Mouse (Mus musculus) adrenal gland, adult 2 months (tissue): Measurements from ENCODE around the gene Mrpl55. TPM values are rescaled to one million over a fixed set of nuclear protein-coding genes. Genes with fewer than 3 reads are reported as not detected.
"Not testable (repeated sequence)": the region's sequence is repeated elsewhere in the genome, so short reads cannot be mapped to it uniquely, and the experiment has no call there.

Experiments
- DNase-seq: peaks from one replicate; pipeline ENCODE4 v3.0.0; 2021
- polyA plus RNA-seq: library from polyadenylated mRNA; depleted of rRNA; stranded (reverse); fragments of >200 nt; gene quantifications from 2 replicates; pipeline ENCODE4 v1.2.3, GENCODE M21; 2012
- total RNA-seq, 2 experiments: library from RNA; stranded (reverse); gene quantifications; 2 replicates each; pipeline ENCODE4 v1.2.3; 2021

Gene Mrpl55
- total and polyA plus RNA-seq, 3 experiments: 47.5 to 61.8 (median 56.4) TPM

DNA sequence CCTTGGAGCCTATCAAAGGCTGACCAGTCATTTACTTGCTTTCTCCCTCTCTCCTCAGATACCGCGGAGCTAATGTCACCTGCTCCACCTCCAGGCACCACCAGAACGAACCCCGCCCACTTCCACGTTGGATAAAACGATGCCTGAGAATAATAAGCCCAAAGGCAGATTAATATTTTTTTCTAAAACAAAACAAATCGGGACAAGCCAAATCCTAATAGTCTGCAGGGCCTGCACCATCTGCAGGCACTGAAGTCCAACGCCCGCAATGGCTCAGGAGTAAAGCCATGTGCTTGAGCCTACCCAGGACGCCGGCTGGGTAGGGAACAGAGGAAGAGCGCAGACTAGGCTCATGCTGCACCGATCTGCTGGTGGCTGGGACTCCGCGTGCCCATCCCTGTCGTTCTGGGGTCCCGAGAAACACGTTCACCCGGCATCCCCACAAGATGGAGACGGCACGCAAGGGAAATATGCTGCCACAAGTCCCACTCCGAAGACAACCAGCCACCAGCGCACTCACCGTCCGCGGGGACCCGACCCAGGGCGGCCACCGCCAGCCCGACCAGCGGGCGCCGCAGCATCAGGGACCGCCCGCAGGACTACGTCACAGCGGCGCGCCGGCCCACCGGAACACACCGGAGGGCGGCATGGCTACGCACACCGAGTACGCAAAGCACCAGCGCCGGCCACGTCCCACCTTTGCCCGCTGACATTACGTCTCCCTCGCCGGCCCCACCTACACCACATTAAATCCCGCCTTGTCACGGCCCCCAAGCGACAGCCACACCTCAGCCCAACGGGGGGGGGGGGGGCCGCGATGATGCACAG, 10.8 kb upstream of the Mrpl55 start:
- DNase-seq: peak; percentile 95

DNA sequence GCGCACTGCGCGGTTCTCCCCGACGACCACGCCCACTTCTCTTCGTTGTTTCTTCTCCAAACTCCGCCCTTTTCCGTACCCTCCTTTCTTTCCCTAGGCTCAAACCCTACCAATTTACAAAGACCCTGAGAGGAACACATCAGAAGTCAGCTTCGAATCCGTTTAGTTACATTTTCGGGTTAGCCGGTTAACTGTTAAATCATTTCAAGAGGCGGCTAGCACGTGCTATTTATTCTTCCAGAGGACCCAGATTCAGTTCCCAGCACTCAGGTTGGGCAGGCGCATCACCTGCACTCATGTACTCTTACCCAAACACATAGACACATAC, 10.3 kb upstream of the Mrpl55 start, which contains the start of gene Guk1:
Gene Guk1, minus strand, starts transcription at position 154 of the 328 bp plus-strand sequence.
- no peak for DNase-seq

DNA sequence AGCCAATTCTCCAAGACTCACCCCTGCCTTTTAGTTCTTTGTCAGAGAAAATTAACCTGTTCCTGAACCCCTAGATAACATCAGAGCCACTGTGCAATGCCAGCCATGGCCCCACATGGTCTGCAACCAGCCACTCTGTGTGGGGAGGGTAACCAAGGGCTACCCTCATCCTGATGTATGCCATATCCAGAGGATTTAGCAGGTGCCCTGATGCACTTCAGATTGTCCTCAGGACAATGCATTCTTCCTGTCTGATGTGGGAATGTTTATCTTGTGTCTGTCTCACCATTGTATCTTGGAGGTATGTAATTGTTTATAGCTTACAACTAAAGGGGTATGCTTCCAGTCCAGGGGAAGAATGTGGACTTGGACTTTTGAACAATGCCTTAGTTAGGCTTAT, 6.1 kb upstream of the Mrpl55 start:
- DNase-seq: no peak

DNA sequence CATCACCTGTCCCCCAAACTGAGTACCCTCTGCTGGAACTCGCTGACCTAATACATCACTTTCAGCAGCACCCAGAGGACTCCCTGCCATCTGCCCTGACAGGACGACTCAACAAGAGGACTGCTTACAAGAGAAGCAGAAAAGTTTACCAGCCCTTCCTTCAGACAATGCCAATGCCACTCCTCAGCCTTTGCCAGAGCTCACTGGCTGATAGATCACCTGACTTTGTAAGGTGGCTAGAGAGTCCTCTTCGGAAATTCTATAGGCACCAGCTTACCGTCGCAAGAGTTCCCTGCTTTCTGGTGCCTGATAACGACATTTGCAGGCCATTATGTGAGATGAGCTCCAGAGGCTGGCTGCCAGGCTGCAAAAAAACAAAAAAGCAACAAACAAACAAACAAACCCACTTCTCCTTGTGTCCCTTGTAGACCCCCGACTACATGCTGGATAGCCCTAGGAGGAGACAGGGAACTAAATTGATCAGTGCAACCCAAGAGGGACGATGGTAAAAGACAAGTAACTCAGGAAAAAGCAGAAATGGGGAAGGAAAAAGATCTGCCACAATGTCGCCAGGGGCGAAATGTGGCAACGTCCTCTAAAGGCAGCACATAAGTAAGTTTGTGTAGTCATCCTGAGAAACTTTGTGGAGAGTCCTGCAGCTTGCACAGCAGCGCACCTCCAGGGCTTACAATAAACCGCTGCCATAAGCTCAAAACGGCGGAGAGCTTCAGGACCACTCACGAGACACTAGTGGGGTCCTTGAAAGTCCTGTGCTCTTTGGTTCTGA, 877 bp upstream of the Mrpl55 start:
- no peak for DNase-seq

DNA sequence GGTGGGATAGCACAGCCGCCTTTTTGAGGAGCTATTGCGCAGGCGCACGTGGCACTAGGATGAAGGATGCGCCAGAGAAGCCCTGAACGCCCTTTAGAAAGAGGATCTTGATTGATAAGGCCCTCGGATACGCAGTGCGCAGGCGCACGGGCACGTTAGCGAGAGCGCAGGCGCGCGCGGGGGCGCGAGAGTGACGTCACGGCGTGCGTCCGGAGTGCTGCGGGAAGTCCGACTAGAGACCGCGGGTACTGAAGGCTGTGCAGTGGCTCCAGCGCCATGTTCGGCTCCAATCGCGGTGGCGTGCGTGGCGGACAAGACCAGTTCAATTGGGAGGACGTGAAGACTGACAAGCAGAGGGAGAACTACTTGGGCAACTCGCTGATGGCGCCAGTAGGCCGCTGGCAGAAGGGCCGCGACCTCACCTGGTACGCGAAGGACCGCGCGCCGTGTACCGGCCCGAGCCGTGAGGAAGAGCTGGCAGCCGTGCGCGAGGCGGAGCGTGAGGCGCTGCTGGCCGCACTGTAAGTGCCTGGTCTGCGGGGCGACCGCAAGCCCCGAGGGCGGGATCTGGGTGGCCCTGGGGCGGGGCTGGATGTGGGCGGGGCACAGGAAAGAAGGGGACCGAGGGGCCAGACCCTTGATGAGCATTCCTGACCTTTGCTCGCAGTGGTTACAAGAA, 6.0 kb downstream of the Mrpl55 start, which contains the start of gene 2310033P09Rik:
Gene 2310033P09Rik, plus strand, starts transcription at position 169 of the 679 bp plus-strand sequence.
- DNase-seq: peak; percentile 95

DNA sequence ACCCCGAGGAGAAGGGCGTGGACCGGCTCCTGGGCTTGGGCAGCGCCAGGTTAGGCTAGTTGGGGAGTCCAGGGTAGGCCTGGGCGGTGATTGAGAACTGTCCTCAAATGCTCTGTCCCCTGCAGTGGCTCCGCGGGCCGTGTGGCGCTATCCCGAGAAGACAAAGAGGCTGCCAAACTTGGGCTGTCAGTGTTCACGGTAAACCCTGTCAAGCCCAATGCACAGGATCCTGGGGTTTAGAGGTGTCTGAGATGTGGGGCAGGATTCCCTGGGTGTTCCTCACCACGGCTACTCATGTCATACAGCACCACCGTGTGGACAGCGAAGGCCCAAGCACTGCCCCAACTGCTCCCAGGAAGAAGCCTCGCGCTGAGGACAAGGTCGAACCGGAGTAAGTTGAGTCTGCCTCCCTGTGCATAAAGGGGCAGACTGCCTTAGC, 6.7 kb downstream of the Mrpl55 start:
- DNase-seq: peak; percentile 89

DNA sequence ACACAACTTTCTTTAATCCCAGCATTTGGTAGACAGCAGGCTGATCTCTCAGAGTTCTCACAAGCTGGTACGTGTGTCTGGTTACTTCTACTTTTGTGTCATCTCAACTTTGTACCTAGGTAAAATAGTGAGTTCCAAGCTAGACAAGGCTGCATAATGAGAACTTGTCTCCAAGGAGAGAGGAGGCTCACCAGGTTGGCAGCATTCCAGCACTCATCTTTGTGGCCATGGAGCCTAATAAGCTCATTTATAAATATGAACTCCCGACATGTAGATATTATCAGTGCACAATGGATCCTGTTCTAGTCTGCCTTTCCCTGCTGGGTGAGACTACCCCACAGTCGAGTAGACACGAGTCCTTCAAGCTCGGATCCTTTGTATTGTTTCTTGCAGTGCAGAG, 7.3 kb downstream of the Mrpl55 start:
- DNase-seq: no peak

DNA sequence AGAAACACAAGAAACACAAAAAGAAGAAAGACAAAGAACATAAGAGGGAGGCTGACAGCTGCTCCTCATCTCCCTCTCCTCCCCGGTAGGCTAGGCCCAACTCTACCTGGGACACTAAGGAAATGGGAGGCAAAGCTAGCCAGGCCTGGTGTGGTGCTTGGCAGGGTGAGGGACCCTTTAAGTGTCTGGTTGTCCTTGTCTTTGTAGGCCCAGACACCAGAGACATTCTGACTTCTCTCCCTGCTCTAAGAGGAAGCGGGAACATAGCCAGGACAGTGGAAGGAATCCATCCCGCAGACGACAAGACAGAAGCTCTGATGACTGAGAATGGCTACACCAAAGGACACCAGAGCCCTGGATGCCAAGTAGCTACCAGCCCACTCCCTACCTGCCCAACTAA, 7.7 kb downstream of the Mrpl55 start:
- no peak for DNase-seq

DNA sequence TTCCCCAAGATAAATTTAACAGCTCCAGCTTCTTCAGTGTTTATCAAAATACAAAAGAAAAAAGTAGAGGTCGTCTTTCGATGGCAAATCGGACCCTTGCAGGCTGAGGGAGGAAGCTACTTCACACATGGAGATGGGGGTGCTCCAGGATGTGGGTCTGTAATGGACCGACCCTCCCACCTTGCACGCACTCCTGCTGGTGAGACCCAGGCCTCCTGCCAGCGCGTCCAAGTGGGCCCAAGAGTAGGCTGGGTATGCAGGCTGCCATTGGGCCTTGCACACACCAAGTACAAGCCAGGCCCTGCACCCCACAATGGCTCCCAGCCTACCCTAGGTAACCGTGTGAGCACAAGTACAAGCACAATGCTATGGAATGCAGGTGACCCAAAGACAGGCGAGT, 9.3 kb downstream of the Mrpl55 start:
- not testable (repeated sequence) for DNase-seq

DNA sequence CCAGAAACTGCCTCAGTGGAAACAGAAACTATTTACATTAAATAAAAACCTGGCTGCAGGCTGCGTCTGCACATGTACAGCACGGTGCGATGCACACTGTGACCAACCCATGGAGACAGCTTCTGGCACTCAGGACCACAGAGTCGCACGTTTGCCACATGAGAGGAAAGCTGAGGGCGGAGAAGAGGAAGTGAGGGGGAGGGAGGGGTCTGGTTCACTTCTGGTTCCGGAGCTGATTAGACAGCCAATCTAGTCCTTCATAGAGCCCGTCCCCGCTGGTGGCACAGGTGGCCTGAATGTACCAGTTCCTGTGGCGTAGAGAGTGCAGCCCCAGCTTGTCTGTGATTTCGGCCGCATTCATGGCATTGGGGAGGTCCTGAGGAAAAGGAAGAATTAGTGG, 10.0 kb downstream of the Mrpl55 start:
- not testable (repeated sequence) for DNase-seq

DNA sequence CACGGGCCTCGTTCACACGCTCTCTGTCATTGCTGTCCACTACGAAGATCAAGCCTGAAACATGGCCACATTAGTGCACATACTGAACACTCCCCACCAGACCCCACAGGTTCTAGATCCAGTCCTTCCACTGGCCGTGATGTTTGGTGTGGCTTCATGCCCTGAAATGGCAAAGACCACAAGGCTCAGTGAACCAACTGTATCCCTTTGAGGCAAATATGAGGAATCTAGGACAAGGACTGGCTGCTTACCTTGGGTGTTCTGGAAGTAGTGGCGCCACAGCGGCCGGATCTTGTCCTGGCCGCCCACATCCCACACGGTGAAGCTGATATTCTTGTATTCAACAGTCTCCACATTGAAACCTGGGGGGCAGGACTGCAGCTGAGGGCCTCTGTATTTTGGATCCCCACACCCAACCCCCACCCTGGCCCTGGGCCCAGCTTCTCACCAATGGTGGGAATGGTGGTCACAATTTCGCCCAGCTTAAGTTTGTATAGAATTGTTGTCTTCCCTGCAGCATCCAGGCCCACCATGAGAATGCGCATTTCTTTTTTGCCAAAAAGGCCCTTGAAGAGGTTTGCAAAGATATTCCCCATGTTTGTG, 10.7 kb downstream of the Mrpl55 start:
- no peak for DNase-seq

DNA sequence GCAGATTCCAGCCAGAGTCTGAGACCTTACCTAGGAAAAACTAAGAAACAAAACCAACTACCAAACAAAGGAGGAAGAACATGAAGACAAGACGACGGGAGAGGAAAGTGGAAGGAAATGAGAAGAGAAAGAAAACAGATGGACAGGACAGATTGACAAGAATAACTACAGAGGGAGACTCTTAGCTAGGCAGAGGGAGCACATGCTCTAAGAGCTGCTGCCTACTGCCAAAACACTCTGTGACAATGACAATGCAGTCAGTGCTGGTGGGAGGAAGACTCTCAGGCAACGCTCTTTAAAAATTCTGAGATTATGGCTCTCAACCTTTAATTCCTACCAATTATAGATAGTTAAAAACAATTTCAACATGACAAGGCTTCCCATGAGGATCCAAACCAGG, 14.7 kb downstream of the Mrpl55 start:
- DNase-seq: no peak

DNA sequence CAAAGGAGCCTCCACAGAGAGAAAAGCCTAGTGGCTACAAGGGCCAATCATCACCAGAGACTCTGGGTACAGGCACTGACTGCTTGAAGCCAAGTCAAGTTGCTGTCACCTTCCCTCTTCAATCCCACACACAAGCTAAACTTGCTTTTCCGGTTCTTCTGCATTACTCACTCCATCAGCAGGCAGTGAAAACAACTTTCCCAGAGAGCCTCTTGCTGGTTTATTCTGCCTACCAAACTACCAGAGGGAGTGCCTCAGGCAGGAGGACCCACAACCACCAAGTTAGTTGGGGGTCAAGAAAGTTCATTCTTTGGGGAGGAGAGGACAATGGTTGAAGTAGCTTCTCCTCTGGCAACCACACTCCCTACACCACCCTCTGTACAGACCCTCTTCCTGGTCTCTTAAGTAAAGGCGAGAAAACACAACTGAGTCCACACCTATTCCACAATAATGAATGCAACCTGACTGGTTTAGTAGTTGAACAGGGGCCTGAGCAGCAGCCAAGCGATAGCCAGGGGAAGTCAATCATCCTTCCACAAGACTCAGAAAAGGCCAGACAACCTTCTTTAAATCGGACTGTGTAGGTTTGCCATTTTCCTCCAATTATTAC, 16.2 kb downstream of the Mrpl55 start:
- DNase-seq: no peak

DNA sequence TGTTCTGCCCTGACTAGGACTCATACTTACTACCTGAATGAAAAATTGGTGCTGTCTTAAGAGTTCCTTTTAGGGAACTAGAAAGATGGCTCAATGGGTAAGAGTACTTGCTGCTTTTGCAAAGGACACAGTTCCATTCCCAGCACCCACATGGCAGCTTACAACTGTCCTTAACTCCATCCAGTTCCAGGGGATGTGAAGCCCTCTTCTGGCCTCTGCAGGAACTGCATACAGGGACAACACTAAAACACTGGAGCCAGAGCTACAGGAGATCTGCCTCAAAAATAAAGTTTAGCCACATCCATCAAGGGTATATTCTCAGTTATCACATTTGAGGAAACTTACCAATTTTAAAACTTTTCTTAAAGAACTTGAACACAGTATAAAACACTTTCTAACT, 16.8 kb downstream of the Mrpl55 start:
- DNase-seq: no peak

DNA sequence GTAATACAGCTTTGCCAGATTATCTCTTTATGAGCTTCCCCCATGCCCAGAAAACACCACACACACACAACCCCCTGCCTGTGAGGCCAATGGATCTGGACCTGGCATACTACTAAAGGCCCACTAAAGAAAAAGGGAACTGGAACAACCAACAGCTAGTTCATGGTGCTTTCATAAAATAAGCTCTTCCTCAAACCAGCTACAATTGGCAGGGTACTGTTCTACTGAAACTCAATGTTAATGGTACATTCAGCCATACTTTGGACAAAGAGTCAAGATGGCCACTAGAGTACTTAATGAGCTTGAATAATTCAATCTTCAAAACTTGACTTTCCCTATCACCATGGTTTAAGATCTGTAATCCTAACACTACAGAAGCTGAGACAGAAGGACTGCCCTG, 19.3 kb downstream of the Mrpl55 start:
- DNase-seq: no peak

DNA sequence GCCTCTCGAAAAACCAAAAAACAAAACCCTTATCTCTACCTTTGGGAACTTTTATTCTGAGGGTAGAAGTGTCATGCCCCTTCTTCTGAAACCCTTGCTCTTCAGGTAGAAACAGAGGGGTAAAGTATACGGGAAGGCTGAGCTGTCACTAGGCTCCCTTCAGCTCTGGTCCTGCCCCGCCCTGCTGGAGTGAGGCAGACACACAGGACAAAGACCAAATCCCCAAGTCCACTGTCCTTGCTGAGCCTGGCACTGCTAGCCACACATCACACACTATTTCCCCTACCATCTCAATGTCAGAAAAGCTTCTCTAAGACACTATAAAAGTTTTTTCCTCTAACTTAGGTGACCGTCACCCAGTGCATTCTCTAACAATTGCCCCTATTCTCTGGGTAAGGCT, 20.0 kb downstream of the Mrpl55 start:
- DNase-seq: no peak

DNA sequence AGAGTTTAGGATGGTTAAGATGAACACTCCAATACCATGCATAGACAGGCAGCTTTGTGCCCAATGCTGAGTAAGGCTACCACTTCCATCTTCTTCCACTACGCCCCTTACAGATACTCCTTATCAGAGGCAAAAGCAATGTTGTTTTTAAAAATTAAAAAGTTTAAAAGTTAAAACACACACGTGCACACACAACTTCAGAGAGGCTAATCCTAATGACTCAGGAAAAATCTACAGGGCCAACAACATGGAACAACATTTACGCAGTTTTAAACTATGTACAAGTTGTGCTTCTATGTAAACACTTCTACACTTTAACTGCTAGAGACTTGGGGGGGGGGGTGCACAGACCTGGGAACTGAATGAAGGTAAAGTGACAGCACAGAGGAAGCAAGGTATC, 21.7 kb downstream of the Mrpl55 start:
- DNase-seq: no peak

DNA sequence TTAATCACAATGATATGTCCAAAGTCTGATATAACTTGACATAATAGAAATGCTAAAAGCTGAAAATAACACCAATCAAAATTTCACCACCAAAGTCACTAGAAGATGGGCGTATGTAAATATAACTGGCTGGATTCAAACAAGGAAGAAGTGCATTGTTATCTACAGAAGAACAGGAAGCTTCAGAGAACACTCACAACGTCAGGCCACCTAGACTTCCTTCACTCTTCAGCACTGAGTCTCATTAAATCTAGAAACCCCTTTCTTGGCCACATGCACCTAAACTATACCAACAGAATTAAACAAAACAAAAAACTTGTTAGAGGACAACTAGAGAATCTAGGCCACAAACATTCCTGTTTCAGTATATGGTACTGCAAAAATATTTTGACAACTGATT, 22.2 kb downstream of the Mrpl55 start:
- no peak for DNase-seq

DNA sequence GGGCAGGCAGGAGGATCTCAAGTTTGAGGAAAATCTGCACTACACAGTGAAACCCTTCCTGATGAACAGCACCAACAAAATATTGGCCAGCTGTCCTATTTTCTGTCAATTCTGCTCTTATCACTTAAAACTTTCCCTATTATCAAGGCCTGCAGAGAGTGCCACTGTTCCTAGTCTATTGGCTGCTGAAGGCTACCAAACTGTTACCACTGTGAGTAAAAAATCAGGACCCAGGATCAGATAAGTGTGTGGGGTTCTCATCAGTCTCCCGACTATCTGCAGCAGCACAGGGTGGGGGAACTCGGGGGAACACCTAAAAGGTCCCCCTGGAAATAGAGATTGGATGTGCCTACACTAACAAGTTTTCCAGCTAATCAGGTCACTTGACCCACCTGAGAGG, 22.9 kb downstream of the Mrpl55 start:
- no peak for DNase-seq

DNA sequence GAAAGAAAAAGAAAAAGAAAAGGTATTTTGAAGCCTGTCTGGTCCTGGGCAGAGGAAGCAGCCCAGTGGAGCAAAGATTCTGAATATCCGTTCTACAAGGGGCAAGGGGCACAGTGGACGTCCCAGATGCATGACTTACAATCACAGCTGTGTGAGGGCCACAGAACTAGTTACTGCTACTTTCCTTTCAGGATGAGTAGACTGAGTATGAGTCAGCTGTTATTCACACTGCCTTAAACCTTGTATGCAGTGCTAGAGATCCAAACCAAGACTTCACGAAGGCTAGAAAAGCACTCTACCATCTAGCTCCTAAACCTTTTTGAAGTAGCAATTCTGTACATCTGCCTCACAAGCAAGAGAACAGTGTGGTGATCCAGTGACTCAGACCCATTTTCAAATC, 24.0 kb downstream of the Mrpl55 start:
- no peak for DNase-seq

DNA sequence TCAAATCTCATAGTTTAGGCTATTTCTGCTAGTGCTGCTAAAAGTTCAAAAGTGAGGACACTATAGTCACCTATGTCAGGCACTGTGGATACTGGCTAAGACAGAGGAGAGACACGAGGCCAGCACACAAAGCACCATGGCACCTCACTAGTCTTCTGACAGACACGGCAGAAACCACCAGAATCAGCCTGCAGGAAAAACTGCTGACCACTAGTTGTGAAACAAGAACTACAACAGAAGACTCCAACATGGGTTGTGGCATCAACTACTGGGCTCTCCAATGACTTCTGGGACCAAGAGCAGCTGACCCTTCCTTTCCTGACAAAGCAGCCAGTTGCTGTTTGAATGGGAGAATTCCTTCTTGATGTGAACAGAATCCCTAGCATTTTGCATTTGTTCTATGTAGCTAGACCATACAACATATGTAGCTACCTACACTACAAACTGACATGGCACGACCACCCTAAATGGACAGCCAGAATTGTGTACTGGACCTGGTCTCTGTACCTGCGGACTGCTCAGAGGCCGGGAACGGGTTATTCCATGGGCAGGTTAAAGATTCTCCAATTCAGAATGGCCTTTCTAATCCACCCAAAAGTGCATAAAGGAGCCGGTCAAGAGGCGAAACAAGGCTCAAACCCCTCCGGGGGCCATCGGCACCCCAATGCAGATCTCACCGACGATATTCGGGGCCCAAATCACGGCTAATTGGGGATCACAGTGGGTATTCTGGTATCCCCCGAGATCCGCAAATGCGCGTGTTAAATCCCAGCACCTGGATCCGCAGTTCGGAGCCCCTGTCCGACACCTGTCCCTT, 24.7 kb downstream of the Mrpl55 start:
- DNase-seq: peak; percentile 35
